8 mouse cellular contexts compared by ENCODE assay signal in the genomic region with DNA sequence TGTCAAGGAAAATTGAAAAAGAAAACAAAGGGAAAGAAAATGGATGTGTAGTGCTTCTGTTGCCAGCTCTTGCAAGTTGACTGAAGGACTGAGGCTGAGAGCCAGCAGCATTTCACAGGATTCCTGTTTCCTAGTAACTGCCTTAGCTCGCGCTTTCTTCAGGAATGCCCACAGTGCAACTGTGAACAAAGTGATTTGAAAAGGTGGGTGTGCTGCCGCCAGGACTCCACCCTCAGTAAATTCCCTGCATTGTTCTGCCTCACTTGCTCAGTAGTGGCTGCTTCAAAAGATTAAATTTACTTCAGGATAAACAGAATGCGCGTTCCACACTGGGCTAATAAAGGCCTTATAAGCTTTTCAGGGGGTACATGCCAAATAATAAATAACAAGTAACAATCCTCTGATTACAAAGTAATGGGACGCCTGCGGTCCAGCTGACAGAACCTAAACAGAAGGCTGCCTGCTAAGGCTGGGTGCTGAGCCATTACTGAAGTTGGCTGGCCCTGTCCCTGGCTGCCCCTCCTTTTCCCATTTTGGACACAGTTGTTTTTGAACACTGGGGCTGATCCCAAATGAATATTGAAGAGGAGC.
A peak's percentile ranks its signal among the peaks of the same experiment; 100 is the strongest.
DNase-seq lines count a peak whose midpoint lies in the region; ATAC-seq and TF ChIP-seq lines count a peak whose summit lies in the region.
"Had no signal": no experiment of that assay in that cellular context is flagged by ENCODE, and none has a peak within 500 bp of the region (broad histone marks: within the 10 kb centered on the region; RNA-seq: fewer than 3 reads in every experiment).

No protein-coding gene starts in this region.

- H3K27me3 ChIP-seq in limb, embryonic 14.5 days (ENCODE audit: control insufficient read depth, insufficient read depth, low read length) = no peaks in the 10 kb centered on the region
- H3K27me3 ChIP-seq: embryonic facial prominence, embryonic 12.5 days had no signal

- TF ChIP-seq POLR2A in limb, embryonic 14.5 days (IDR thresholded peaks at IDR 0.05; ENCODE audit: borderline replicate concordance, extremely low read depth, insufficient read depth, insufficient read length) = no peak

- H3K4me1 ChIP-seq in limb, embryonic 14.5 days (ENCODE audit: control insufficient read depth, insufficient read depth, low read length) = peaks cover 11% of the 10 kb centered on the region

- DNase-seq in cerebellum, adult 11 months = peak; percentile 20
- peak; percentile 64 for DNase-seq in embryo, embryonic 10.5 days (ENCODE audit: low spot score)
- DNase-seq in heart, postnatal 10 days = peak; percentile 32 to 47
- DNase-seq in limb, embryonic 14.5 days (ENCODE audit: low spot score) = peak; percentile 47
- peak; percentile 31 for DNase-seq in retina, embryonic 14.5 days (ENCODE audit: low spot score)
- no peak for DNase-seq in adrenal gland, postnatal 14 days

- no peak overlapping the region for H3K4me3 ChIP-seq in limb, embryonic 14.5 days (replicated peaks; ENCODE audit: low read length)
- H3K4me3 ChIP-seq: embryonic facial prominence, embryonic 12.5 days had no signal

- H3K9ac ChIP-seq in limb, embryonic 14.5 days (ENCODE audit: low read depth, low read length, severe bottlenecking) = no peak overlapping the region
- H3K9ac ChIP-seq: embryonic facial prominence, embryonic 12.5 days had no signal

- H3K9me3 ChIP-seq in limb, embryonic 14.5 days (ENCODE audit: control insufficient read depth, low read length) = no peaks in the 10 kb centered on the region
- H3K9me3 ChIP-seq: embryonic facial prominence, embryonic 12.5 days had no signal

- WGBS in limb, embryonic 14.5 days = 24% methylated on average over 7 of the region's 7 CpGs

- peak overlapping the region; percentile 22; the same call in 1 of the 2 replicates for H3K4me2 ChIP-seq in limb, embryonic 14.5 days (replicated peaks; ENCODE audit: low read depth, low read length, severe bottlenecking)
- H3K4me2 ChIP-seq: embryonic facial prominence, embryonic 12.5 days had no signal

- intact Hi-C loops in heart, postnatal 10 days (cut with DNase I) = no loop called here

- 0 out of 2 replicates have a peak overlapping the region, but pooled peaks have one; percentile 0 for H3K27ac ChIP-seq in limb, embryonic 14.5 days (replicated peaks; ENCODE audit: low read depth, low read length)
- H3K27ac ChIP-seq: embryonic facial prominence, embryonic 12.5 days had no signal

- H3K36me3 ChIP-seq in limb, embryonic 14.5 days (ENCODE audit: control insufficient read depth, insufficient read depth, low read length) = no peaks in the 10 kb centered on the region
- H3K36me3 ChIP-seq: embryonic facial prominence, embryonic 12.5 days had no signal

- ATAC-seq in limb, embryonic 14.5 days (ENCODE audit: low FRiP score, low read depth) = peak; percentile 57; the same call in 1 of the 2 replicates
- no peak for ATAC-seq in megakaryocyte, adult 5-6 weeks (ENCODE audit: poor library complexity, severe bottlenecking)
